ENCODE assay signal across 28 mouse cellular contexts in genomic region chr19:56945621-56946020, GRCm38 (mm10).
DNase-seq lines count a peak whose midpoint lies in the region; ATAC-seq and TF ChIP-seq lines count a peak whose summit lies in the region.
"Had no signal": no experiment of that assay in that cellular context is flagged by ENCODE, and none has a peak within 500 bp of the region (broad histone marks: within the 10 kb centered on the region; RNA-seq: fewer than 3 reads in every experiment).

No protein-coding gene starts in this region.

- ATAC-seq in forebrain, postnatal 0 days = peak; percentile 34; the same call in 1 of the 2 replicates
- ATAC-seq in forebrain, embryonic 16.5 days = no peak
- ATAC-seq in neural tube, embryonic 13.5 days (ENCODE audit: low read depth) = 0 out of 2 replicates have a peak, but pooled peaks have one; percentile 11
- ATAC-seq in neural tube, embryonic 15.5 days (ENCODE audit: low FRiP score) = no peak
- ATAC-seq: CD4-positive, CD25-positive, alpha-beta regulatory T cell, adult 4 months; forebrain, embryonic 13.5 days had no signal

- H3K27me3 ChIP-seq in forebrain, postnatal 0 days (ENCODE audit: insufficient read depth, low read length) = no peaks in the 10 kb centered on the region
- no peaks in the 10 kb centered on the region for H3K27me3 ChIP-seq in forebrain, embryonic 16.5 days (replicated peaks; ENCODE audit: control insufficient read depth, insufficient read depth, low read length)
- no peaks in the 10 kb centered on the region for H3K27me3 ChIP-seq in kidney, adult 2 months (replicated peaks; ENCODE audit: control insufficient read depth, insufficient read depth, low read length)
- no peaks in the 10 kb centered on the region for H3K27me3 ChIP-seq in neural tube, embryonic 13.5 days
- no peaks in the 10 kb centered on the region for H3K27me3 ChIP-seq in neural tube, embryonic 15.5 days (replicated peaks)
- H3K27me3 ChIP-seq: forebrain, embryonic 13.5 days; heart, embryonic 12.5 days; limb, embryonic 15.5 days had no signal

- no peak overlapping the region for H3K9ac ChIP-seq in forebrain, postnatal 0 days
- H3K9ac ChIP-seq in forebrain, embryonic 16.5 days (replicated peaks; ENCODE audit: low read depth, low read length) = no peak overlapping the region
- no peak overlapping the region for H3K9ac ChIP-seq in neural tube, embryonic 13.5 days
- H3K9ac ChIP-seq in neural tube, embryonic 15.5 days (replicated peaks) = no peak overlapping the region
- H3K9ac ChIP-seq: forebrain, embryonic 13.5 days; heart, embryonic 12.5 days; limb, embryonic 15.5 days; liver, embryonic 14.5 days had no signal

- TF ChIP-seq CTCF in forebrain, postnatal 0 days (IDR thresholded peaks at IDR 0.05; ENCODE audit: low read depth) = no peak
- no peak for TF ChIP-seq CTCF in kidney, adult 2 months (conservative IDR thresholded peaks at IDR 0.05; ENCODE audit: insufficient read depth, insufficient read length, low read depth, low read length)
- no peak for TF ChIP-seq CTCF in brain, embryonic 14.5 days (IDR thresholded peaks at IDR 0.05; ENCODE audit: borderline replicate concordance, extremely low read depth, insufficient read depth, insufficient read length)

- 73% methylated on average over 2 of the region's 2 CpGs for WGBS in forebrain, postnatal 0 days
- 78% methylated on average over 2 of the region's 2 CpGs for WGBS in forebrain, embryonic 16.5 days
- WGBS in kidney, adult 2 months = 62% methylated on average over 2 of the region's 2 CpGs
- 61% methylated on average over 2 of the region's 2 CpGs for WGBS in neural tube, embryonic 13.5 days
- WGBS in neural tube, embryonic 15.5 days = 53% methylated on average over 2 of the region's 2 CpGs

- H3K4me1 ChIP-seq in forebrain, postnatal 0 days (ENCODE audit: insufficient read depth) = no peaks in the 10 kb centered on the region
- H3K4me1 ChIP-seq in forebrain, embryonic 16.5 days (replicated peaks; ENCODE audit: control insufficient read depth, insufficient read depth, low read length) = no peaks in the 10 kb centered on the region
- peaks cover 3% of the 10 kb centered on the region; the same call in 1 of the 2 replicates for H3K4me1 ChIP-seq in kidney, adult 2 months (ENCODE audit: control insufficient read depth, insufficient read depth, low read length)
- H3K4me1 ChIP-seq in neural tube, embryonic 13.5 days (replicated peaks) = peaks cover 7% of the 10 kb centered on the region; the same call in 1 of the 2 replicates
- peaks cover 19% of the 10 kb centered on the region for H3K4me1 ChIP-seq in neural tube, embryonic 15.5 days
- H3K4me1 ChIP-seq: forebrain, embryonic 13.5 days had no signal

- DNase-seq in forebrain, postnatal 0 days = no peak
- DNase-seq in kidney, adult 2 months = no peak
- DNase-seq in kidney, adult 8-10 months = no peak
- peak; percentile 14 for DNase-seq in brain, embryonic 14.5 days (ENCODE audit: low read depth)
- DNase-seq: adrenal gland, adult 2 months; adrenal gland, postnatal 36 days; cerebellum, adult 11 months; gastrocnemius, postnatal 25 days; heart, adult 2 months; heart, postnatal 4 days; kidney, adult 9 months; kidney, postnatal 36 days; lung, adult 2 months; lung, postnatal 10 days; midbrain, embryonic 14.5 days; thymus, adult 2 months; thymus, postnatal 36 days had no signal

- H3K4me2 ChIP-seq in forebrain, postnatal 0 days (ENCODE audit: low read depth) = no peak overlapping the region
- no peak overlapping the region for H3K4me2 ChIP-seq in forebrain, embryonic 16.5 days (ENCODE audit: low read length)
- H3K4me2 ChIP-seq in neural tube, embryonic 13.5 days = no peak overlapping the region
- H3K4me2 ChIP-seq in neural tube, embryonic 15.5 days = no peak overlapping the region
- H3K4me2 ChIP-seq: forebrain, embryonic 13.5 days; heart, embryonic 12.5 days; limb, embryonic 15.5 days had no signal

- H3K27ac ChIP-seq in forebrain, postnatal 0 days (ENCODE audit: low read depth, low read length) = 0 out of 2 replicates have a peak overlapping the region, but pooled peaks have one; percentile 29
- no peak overlapping the region for H3K27ac ChIP-seq in forebrain, embryonic 16.5 days (ENCODE audit: low read length)
- 0 out of 2 replicates have a peak overlapping the region, but pooled peaks have one; percentile 41 for H3K27ac ChIP-seq in kidney, adult 2 months (ENCODE audit: insufficient read depth, low read depth, low read length)
- no peak overlapping the region for H3K27ac ChIP-seq in neural tube, embryonic 13.5 days (replicated peaks)
- no peak overlapping the region; the same call in 1 of the 2 replicates for H3K27ac ChIP-seq in neural tube, embryonic 15.5 days (replicated peaks)
- H3K27ac ChIP-seq: forebrain, embryonic 13.5 days; heart, adult 2 months; layer of hippocampus, adult 2 months; left cerebral cortex, adult 2 months; limb, embryonic 15.5 days; liver, embryonic 14.5 days; macrophage had no signal

- no peak overlapping the region for H3K4me3 ChIP-seq in forebrain, postnatal 0 days (ENCODE audit: low read depth, low read length)
- H3K4me3 ChIP-seq in forebrain, embryonic 16.5 days (replicated peaks; ENCODE audit: low read length) = no peak overlapping the region
- H3K4me3 ChIP-seq in kidney, adult 2 months (ENCODE audit: insufficient read depth, low read depth, low read length) = no peak overlapping the region
- H3K4me3 ChIP-seq in neural tube, embryonic 13.5 days = no peak overlapping the region
- H3K4me3 ChIP-seq in neural tube, embryonic 15.5 days (replicated peaks) = no peak overlapping the region
- H3K4me3 ChIP-seq: forebrain, embryonic 13.5 days; heart, adult 2 months; heart, embryonic 12.5 days; layer of hippocampus, adult 2 months; left cerebral cortex, adult 2 months; limb, embryonic 15.5 days had no signal

- TF ChIP-seq POLR2A in kidney, adult 2 months (IDR thresholded peaks at IDR 0.05; ENCODE audit: low read depth, low read length) = no peak
- no peak for TF ChIP-seq POLR2A in brain, embryonic 14.5 days (IDR thresholded peaks at IDR 0.05; ENCODE audit: borderline replicate concordance, extremely low read depth, insufficient read depth, insufficient read length, poor library complexity, severe bottlenecking)

- H3K36me3 ChIP-seq in forebrain, postnatal 0 days (ENCODE audit: insufficient read depth) = no peaks in the 10 kb centered on the region
- H3K36me3 ChIP-seq in forebrain, embryonic 16.5 days (ENCODE audit: control insufficient read depth, insufficient read depth) = no peaks in the 10 kb centered on the region
- no peaks in the 10 kb centered on the region for H3K36me3 ChIP-seq in kidney, adult 2 months (ENCODE audit: control insufficient read depth, insufficient read depth, low read length)
- 0 out of 2 replicates have a peak, but pooled peaks cover 3% of the 10 kb centered on the region for H3K36me3 ChIP-seq in neural tube, embryonic 13.5 days
- no peaks in the 10 kb centered on the region for H3K36me3 ChIP-seq in neural tube, embryonic 15.5 days
- H3K36me3 ChIP-seq: heart, embryonic 12.5 days; limb, embryonic 15.5 days had no signal

- H3K9me3 ChIP-seq in forebrain, postnatal 0 days (ENCODE audit: low read length) = no peaks in the 10 kb centered on the region
- no peaks in the 10 kb centered on the region for H3K9me3 ChIP-seq in forebrain, embryonic 16.5 days (ENCODE audit: control insufficient read depth, low read length)
- H3K9me3 ChIP-seq in neural tube, embryonic 13.5 days = no peaks in the 10 kb centered on the region
- no peaks in the 10 kb centered on the region for H3K9me3 ChIP-seq in neural tube, embryonic 15.5 days (replicated peaks)
- H3K9me3 ChIP-seq: forebrain, embryonic 13.5 days; limb, embryonic 15.5 days had no signal

Comparison
In these comparisons a context has a peak if more than half of its experiments do, and no peak if none do; other contexts are left out.
1. ATAC-seq: peak in forebrain, postnatal 0 days (single experiment) and neural tube, embryonic 13.5 days (single experiment); none in forebrain, embryonic 16.5 days (single experiment) and neural tube, embryonic 15.5 days (single experiment).
2. H3K27ac ChIP-seq: peak in forebrain, postnatal 0 days (single experiment) and kidney, adult 2 months (single experiment); none in forebrain, embryonic 16.5 days (single experiment), neural tube, embryonic 13.5 days (single experiment) and neural tube, embryonic 15.5 days (single experiment).